Mouse (Mus musculus) adrenal gland, postnatal 25 days (tissue): Measurements from ENCODE around the gene Smyd3. TPM values are rescaled to one million over a fixed set of nuclear protein-coding genes. Genes with fewer than 3 reads are reported as not detected.

Experiments
- DNase-seq: peaks from one replicate; pipeline ENCODE4 v3.0.0; 2021; ENCODE audit warnings: mixed read lengths
- total RNA-seq: library from RNA; stranded (reverse); gene quantifications from 2 replicates; pipeline ENCODE4 v1.2.3, GENCODE M21; 2021

The Smyd3 gene
- total RNA-seq, 1 experiment from 2014 or later = 9.6 TPM

- no peak for DNase-seq
Measured at GRCm38 (mm10) chr1:178940353-178940752, 577.5 kb downstream of the Smyd3 start.

GRCm38 (mm10) chr1:178936976-178937375 lies 580.9 kb downstream of the Smyd3 start:
- DNase-seq = no peak

GRCm38 (mm10) chr1:178936457-178936856 lies 581.4 kb downstream of the Smyd3 start:
- DNase-seq = no peak

- no peak for DNase-seq
Measured at GRCm38 (mm10) chr1:178933953-178934637, 583.7 kb downstream of the Smyd3 start.

GRCm38 (mm10) chr1:178929531-178929930 lies 588.3 kb downstream of the Smyd3 start:
- no peak for DNase-seq

GRCm38 (mm10) chr1:178924492-178925183 lies 593.2 kb downstream of the Smyd3 start:
- DNase-seq = no peak

GRCm38 (mm10) chr1:178917194-178917902 lies 600.5 kb downstream of the Smyd3 start:
- DNase-seq = peak; percentile 32

GRCm38 (mm10) chr1:178915056-178915455 lies 602.8 kb downstream of the Smyd3 start:
- no peak for DNase-seq

GRCm38 (mm10) chr1:178912936-178913716 lies 604.7 kb downstream of the Smyd3 start:
- no peak for DNase-seq

GRCm38 (mm10) chr1:178910951-178911350 lies 606.9 kb downstream of the Smyd3 start:
- DNase-seq = no peak

Other genes with a start within 250 kb of the Smyd3 start
- 45.1 and 48.6 TPM in 2 replicates for gene Tfb2m, start 28.2 kb upstream of the Smyd3 start, total RNA-seq
- gene Cnst, start 28.3 kb upstream of the Smyd3 start, total RNA-seq = 43.4 and 60.7 TPM in 2 replicates
- 37.3 and 41.0 TPM in 2 replicates for gene Sccpdh, start 150.2 kb upstream of the Smyd3 start, total RNA-seq
- not detected in 2 replicates for gene Kif28, start 227.2 kb upstream of the Smyd3 start, total RNA-seq